Mouse (Mus musculus) bone marrow, adult 2 months (tissue): ENCODE data around the gene Pgc. TPM values are rescaled to one million over a fixed set of nuclear protein-coding genes. Genes with fewer than 3 reads are reported as not detected.

Experiments used
- H3K27ac ChIP-seq: fragments of 200-500 bp; 2 replicates; pipeline ENCODE4 v1.5.1; 2012; ENCODE audit warnings: low read depth, mild to moderate bottlenecking, control low read depth, inconsistent platforms, low read length; ENCODE audit not compliant: control insufficient read depth, poor library complexity, insufficient read depth
- H3K4me1 ChIP-seq: fragments of 200-500 bp; 2 replicates; pipeline ENCODE4 v1.6.1; 2011; ENCODE audit warnings: low read length; ENCODE audit not compliant: control insufficient read depth, insufficient read depth
- H3K4me3 ChIP-seq: fragments of 200-500 bp; replicated peaks from 2 replicates; pipeline ENCODE3; 2011; ENCODE audit warnings: mild to moderate bottlenecking, low read depth, low read length, control low read depth; ENCODE audit not compliant: control insufficient read depth
- CTCF ChIP-seq: fragments of 200-500 bp; IDR thresholded peaks from 2 replicates; pipeline ENCODE4 v1.5.1; 2011; ENCODE audit warnings: low read length, control low read depth; ENCODE audit not compliant: control insufficient read depth, insufficient read depth
- POLR2A ChIP-seq: fragments of 200-500 bp; IDR thresholded peaks from 2 replicates; pipeline ENCODE4 v1.6.1; 2011; ENCODE audit warnings: low read depth, mild to moderate bottlenecking, control low read depth, low read length, borderline replicate concordance; ENCODE audit not compliant: control insufficient read depth
- WGBS: fragments of 180-500 bp; shearing (Covaris S2); methylation state at CpG from one replicate; pipeline ENCODE4 v1.1.7; 2018; 5-methylcytosine and 5-hydroxymethylcytosine counted together
- polyA plus RNA-seq: library from polyadenylated mRNA; stranded (reverse); fragments of >200 nt; gene quantifications from 2 replicates; pipeline ENCODE4 v1.2.4, GENCODE M21; 2011; ENCODE audit warnings: low replicate concordance; ENCODE audit not compliant: missing spikeins, insufficient read depth, insufficient read length

Gene Pgc
- 1.1 TPM in 1 of 2 replicates, not detected in the other for polyA plus RNA-seq

GRCm38 (mm10) chr17:47726566-47726965 lies at the start of gene Pgc:
Gene Pgc (plus strand): TSS chr17:47726842.
- WGBS, result 74% methylated on average over 11 of the region's 11 CpGs
- TF ChIP-seq CTCF, result no peak
- Histone ChIP-seq H3K4me3 (no peak within 1 kb of the TSS), H3K4me1 (no peaks in the 10 kb centered on the region), H3K27ac (no peak within 1 kb of the TSS)

GRCm38 (mm10) chr17:47678238-47678637 lies 48.4 kb upstream of the Pgc start:
- Histone ChIP-seq H3K27ac (no peak overlapping the region), H3K4me3 (no peak overlapping the region), H3K4me1 (peaks cover 1% of the 10 kb centered on the region; the same call in 1 of the 2 replicates)
- WGBS, result 91% methylated on average over 5 of the region's 5 CpGs
- no peak for TF ChIP-seq CTCF
- TF ChIP-seq POLR2A, result no peak

GRCm38 (mm10) chr17:47678702-47679101 lies 47.9 kb upstream of the Pgc start:
- Histone ChIP-seq H3K4me3 (no peak overlapping the region), H3K27ac (no peak overlapping the region), H3K4me1 (peaks cover 1% of the 10 kb centered on the region; the same call in 1 of the 2 replicates)
- 96% methylated on average over 5 of the region's 5 CpGs for whole genome bisulfite sequencing
- no peak for TF ChIP-seq CTCF

DNA sequence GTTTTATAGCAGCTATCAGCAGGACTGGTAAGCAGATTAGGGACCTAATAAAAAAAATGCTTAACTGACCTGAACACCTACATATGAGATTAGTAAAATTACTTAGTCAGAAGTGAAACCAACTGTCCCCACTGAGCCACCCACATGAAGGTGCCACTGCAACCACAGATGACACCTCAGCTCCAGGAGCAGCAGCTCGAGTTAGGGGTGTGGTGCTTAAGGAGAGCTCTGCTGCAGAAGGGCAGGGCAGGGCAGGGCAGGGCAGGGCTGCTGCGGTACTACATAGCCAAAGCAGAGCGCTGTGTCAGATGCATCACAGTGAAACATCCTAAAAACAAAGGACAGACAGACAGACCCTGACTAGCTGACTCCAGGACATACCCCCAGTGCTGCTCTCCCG lies 43.8 kb upstream of the Pgc start:
- 66% methylated on average over 4 of the region's 4 CpGs for WGBS
- no peak overlapping the region for H3K4me3 ChIP-seq
- H3K27ac ChIP-seq, result no peak overlapping the region
- TF ChIP-seq POLR2A (no peak), CTCF (no peak)
- H3K4me1 ChIP-seq, result no peaks in the 10 kb centered on the region; the same call in 1 of the 2 replicates

- TF ChIP-seq POLR2A (peak; percentile 85; the same call in 1 of the 2 replicates), CTCF (no peak)
- Histone ChIP-seq H3K4me3 (peak overlapping the region; percentile 91), H3K27ac (peak overlapping the region; percentile 84), H3K4me1 (no peaks in the 10 kb centered on the region; the same call in 1 of the 2 replicates)
- under 1% methylated on average over 70 of the region's 70 CpGs for WGBS
These were observed 39.0 kb upstream of the Pgc start for GRCm38 (mm10) chr17:47687409-47688343.

GRCm38 (mm10) chr17:47688344-47688607 lies 38.4 kb upstream of the Pgc start, which contains the start of gene Tomm6:
Gene Tomm6 (minus strand): TSS chr17:47688386.
- Histone ChIP-seq H3K4me3 (peak within 1 kb of the TSS; percentile 91), H3K27ac (peak within 1 kb of the TSS; percentile 84), H3K4me1 (no peaks in the 10 kb centered on the region; the same call in 1 of the 2 replicates)
- WGBS, result 2% methylated on average over 9 of the region's 9 CpGs
- TF ChIP-seq CTCF (no peak), POLR2A (no peak)

DNA sequence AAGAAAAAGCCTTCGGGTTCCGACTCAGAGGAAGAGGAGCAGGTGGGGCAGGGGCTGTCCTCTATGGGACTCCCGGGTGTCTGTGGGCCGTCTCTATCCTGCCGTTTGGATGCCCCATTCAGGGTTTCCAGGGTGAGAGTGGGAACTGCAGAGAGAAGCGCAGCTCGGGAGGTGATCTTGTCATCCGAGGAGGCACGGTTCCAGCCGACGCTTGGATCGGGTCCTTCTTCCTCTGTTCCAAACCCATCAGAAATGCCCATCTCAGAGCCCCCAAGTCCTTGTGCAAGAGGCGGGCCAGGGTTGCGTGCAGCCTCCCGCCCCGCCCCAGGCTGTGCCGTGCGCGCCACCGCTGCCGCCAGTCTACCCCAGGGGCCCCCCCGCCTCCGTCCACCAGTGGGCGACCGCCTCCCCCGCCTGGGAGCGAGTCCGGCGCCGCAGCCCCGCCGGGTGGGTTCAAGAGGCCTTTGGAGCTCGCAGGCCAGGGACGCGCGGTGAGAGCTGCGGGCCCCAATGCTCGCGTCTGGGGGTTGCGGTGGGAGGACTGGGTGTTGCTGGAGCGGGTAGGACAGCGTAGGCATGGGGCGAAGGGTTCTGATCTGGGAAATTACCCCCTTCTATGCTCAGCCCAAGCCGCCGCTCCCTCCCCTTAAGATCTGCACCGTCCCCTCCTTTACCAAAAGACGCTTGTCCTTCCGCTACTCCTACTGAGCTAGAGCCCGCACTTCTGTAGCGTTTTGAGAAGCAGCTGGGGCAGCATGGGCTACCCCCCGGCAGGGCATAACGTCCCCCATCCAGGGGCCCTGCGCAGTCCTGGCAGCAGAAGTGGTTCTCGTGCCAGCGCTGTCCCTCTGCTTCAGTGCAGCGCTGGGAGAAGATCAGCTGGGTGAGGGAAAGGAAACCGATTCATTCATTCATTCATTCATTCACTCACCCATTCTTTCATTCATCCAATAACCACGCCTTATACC lies 37.8 kb upstream of the Pgc start, which contains the start of gene Frs3:
TSS of gene Frs3 (plus strand) at position 423 of the 968 bp plus-strand sequence.
- H3K4me3 ChIP-seq, result peak within 1 kb of the TSS; percentile 91
- peak within 1 kb of the TSS; percentile 84 for H3K27ac ChIP-seq
- TF ChIP-seq CTCF (no peak), POLR2A (no peak; the same call in 1 of the 2 replicates)

DNA sequence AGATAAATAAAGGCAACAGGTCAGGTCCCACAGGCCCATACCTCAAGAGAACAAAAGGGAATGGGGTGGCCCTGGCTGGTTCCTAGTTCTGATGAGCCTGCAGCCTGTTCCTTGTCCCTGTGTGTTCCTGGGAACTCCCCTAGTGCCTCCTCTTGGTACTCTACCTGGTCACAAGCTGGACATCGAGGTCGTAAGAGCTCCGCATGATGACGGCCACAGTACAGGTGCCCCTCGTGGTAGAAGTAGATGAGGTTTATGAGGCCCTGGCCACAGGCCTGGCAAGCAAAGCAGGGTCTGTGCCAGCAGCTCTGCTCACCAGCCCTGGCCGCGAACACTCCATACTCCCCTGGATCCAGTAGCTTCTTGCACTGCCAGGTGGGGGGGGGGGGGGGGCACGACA lies 36.7 kb upstream of the Pgc start:
- H3K4me3 ChIP-seq, result no peak overlapping the region
- no peak overlapping the region for H3K27ac ChIP-seq
- 87% methylated on average over 8 of the region's 8 CpGs for WGBS
- no peaks in the 10 kb centered on the region; the same call in 1 of the 2 replicates for H3K4me1 ChIP-seq
- TF ChIP-seq CTCF (no peak), POLR2A (no peak)

More for the DNA sequence above, 37.8 kb upstream of the Pgc start, which contains the start of gene Frs3:
- H3K4me1 ChIP-seq, result no peaks in the 10 kb centered on the region; the same call in 1 of the 2 replicates
- 2% methylated on average over 58 of the region's 58 CpGs for WGBS
